Mouse (Mus musculus) forebrain, embryonic 10.5 days (tissue): Measurements from ENCODE around the gene Mterf1a. TPM values are rescaled to one million over a fixed set of nuclear protein-coding genes. Genes with fewer than 3 reads are reported as not detected.
"Not testable (repeated sequence)": the region's sequence is repeated elsewhere in the genome, so short reads cannot be mapped to it uniquely, and the experiment has no call there.

ENCODE experiments used
- DNase-seq: peaks from one replicate; pipeline ENCODE4 v3.0.0-alpha.2; 2017; ENCODE audit warnings: low spot score; ENCODE audit errors: extremely low spot score
- H3K27ac ChIP-seq: fragments of 300-500 bp; sonication (generic); 2 replicates; pipeline ENCODE4 v1.5.1; 2016; ENCODE audit warnings: mild to moderate bottlenecking
- H3K27me3 ChIP-seq: fragments of 300-500 bp; sonication (generic); 2 replicates; pipeline ENCODE4 v1.6.1; 2016; ENCODE audit warnings: mild to moderate bottlenecking; ENCODE audit not compliant: poor library complexity, severe bottlenecking
- H3K36me3 ChIP-seq: fragments of 300-500 bp; sonication (generic); replicated peaks from 2 replicates; pipeline ENCODE4 v1.6.1; 2016; ENCODE audit warnings: mild to moderate bottlenecking, moderate library complexity
- H3K4me1 ChIP-seq: fragments of 300-500 bp; sonication (generic); 2 replicates; pipeline ENCODE4 v1.6.1; 2016
- H3K4me3 ChIP-seq: fragments of 300-500 bp; sonication (generic); 2 replicates; pipeline ENCODE4 v1.5.1; 2016; ENCODE audit warnings: mild to moderate bottlenecking, moderate library complexity
- H3K9me3 ChIP-seq: fragments of 300-500 bp; sonication (generic); 2 replicates; pipeline ENCODE4 v1.6.1; 2016; ENCODE audit warnings: mild to moderate bottlenecking, moderate library complexity
- WGBS: fragments of 180-500 bp; shearing (Covaris S2); methylation state at CpG from one replicate; pipeline ENCODE4 v1.1.7; 2016; 5-methylcytosine and 5-hydroxymethylcytosine counted together
- polyA plus RNA-seq: library from polyadenylated mRNA; unstranded; fragments of >200 nt; fragmentation: Nextera tagmentation; extraction: Ambion mirVana; gene quantifications from 2 replicates; pipeline ENCODE4 v1.2.1, GENCODE M21; 2016

The Mterf1a gene
- polyA plus RNA-seq, 1 experiment from 2014 or later: 7.9 TPM

DNA sequence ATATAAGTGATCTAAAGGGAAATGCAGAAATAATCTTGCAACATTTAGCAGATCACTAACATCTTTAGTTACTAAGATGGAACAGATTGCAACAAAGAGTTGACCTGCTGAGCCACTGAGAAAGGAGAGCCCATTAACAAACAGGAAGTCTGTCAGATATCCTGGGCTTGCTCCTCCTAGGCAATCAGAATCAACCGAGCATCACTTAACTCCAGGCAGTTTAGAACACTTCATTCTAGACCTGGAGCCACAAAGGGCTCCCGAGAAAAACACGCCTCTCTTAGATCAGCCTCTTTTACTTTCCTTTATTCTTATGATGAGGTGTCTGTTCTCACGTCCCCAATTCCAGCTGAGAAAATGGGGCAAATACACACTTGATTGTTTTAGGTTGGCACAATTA is 32.9 kb upstream of the Mterf1a start:
- Histone ChIP-seq H3K36me3 (no peaks in the 10 kb centered on the region), H3K4me3 (no peak overlapping the region; the same call in 1 of the 2 replicates), H3K27me3 (no peaks in the 10 kb centered on the region), H3K4me1 (peaks cover 42% of the 10 kb centered on the region), H3K27ac (0 out of 2 replicates have a peak overlapping the region, but pooled peaks have one; percentile 99), H3K9me3 (no peaks in the 10 kb centered on the region; the same call in 1 of the 2 replicates)
- DNase-seq: no peak
- WGBS: 34% methylated on average over 4 of the region's 4 CpGs

GRCm38 (mm10) chr5:3922350-3922749 is 28.6 kb upstream of the Mterf1a start:
- DNase-seq: no peak
- 89% methylated on average over 2 of the region's 2 CpGs for WGBS
- Histone ChIP-seq H3K4me1 (peaks cover 11% of the 10 kb centered on the region), H3K36me3 (no peaks in the 10 kb centered on the region), H3K27ac (no peak overlapping the region), H3K27me3 (no peaks in the 10 kb centered on the region), H3K9me3 (no peaks in the 10 kb centered on the region), H3K4me3 (no peak overlapping the region)

- Histone ChIP-seq H3K27ac (no peak overlapping the region), H3K4me1 (no peaks in the 10 kb centered on the region), H3K4me3 (no peak overlapping the region), H3K27me3 (no peaks in the 10 kb centered on the region), H3K36me3 (no peaks in the 10 kb centered on the region), H3K9me3 (no peaks in the 10 kb centered on the region)
- DNase-seq: no peak
- 74% methylated on average over 2 of the region's 2 CpGs for WGBS
Measured at GRCm38 (mm10) chr5:3905471-3905870, 11.7 kb upstream of the Mterf1a start.

DNA sequence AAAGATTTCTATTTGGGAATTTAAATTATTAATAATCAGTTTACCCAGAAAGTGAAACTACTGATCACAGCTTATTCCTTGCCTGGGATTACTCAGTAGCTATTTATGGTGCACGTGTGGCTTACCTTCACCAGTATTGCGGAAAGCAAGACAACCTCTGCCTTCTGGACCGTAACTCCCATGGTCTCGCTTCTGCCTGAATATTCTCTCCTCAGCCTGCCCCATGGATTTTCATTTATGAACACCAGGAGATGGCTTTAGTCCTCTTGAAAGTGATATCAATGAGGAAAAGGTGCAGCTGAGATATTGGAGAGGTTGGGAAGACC is 524 bp upstream of the Mterf1a start:
- WGBS: 90% methylated on average over 4 of the region's 4 CpGs
- DNase-seq, H3K4me1 ChIP-seq, H3K36me3 ChIP-seq, H3K9me3 ChIP-seq, H3K27me3 ChIP-seq, H3K27ac ChIP-seq: not testable (repeated sequence)
- peak overlapping the region; percentile 32 for H3K4me3 ChIP-seq

- H3K4me1 ChIP-seq: peaks cover 8% of the 10 kb centered on the region
- no peak overlapping the region for H3K27ac ChIP-seq
- H3K27me3 ChIP-seq: no peaks in the 10 kb centered on the region
- DNase-seq: no peak
- no peak overlapping the region for H3K4me3 ChIP-seq
- H3K36me3 ChIP-seq: no peaks in the 10 kb centered on the region
- no peaks in the 10 kb centered on the region for H3K9me3 ChIP-seq
Measured at GRCm38 (mm10) chr5:3889201-3889600, 4.5 kb downstream of the Mterf1a start.

DNA sequence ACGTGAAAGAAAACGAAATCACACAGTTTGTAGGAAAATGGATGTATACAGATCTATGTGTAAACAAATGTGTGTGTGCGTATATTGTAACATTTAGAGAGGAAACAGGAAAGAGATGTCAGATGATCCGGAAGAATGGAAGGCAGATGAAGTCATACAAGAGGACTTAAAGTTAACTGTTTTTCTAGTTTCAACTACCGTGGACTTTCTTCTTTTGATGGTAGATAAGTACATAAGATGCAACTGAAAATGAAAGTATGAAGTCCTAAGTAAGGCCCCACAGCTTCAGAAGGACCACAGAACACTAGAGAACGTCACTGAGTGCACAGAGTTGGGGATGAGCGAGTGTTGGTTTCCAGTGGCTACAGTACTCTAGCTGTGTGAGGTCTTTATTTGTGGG is 6.9 kb downstream of the Mterf1a start:
- H3K36me3 ChIP-seq, DNase-seq, H3K4me1 ChIP-seq, H3K27ac ChIP-seq, H3K9me3 ChIP-seq, H3K4me3 ChIP-seq, H3K27me3 ChIP-seq: not testable (repeated sequence)
- WGBS: 96% methylated on average over 7 of the region's 7 CpGs

DNA sequence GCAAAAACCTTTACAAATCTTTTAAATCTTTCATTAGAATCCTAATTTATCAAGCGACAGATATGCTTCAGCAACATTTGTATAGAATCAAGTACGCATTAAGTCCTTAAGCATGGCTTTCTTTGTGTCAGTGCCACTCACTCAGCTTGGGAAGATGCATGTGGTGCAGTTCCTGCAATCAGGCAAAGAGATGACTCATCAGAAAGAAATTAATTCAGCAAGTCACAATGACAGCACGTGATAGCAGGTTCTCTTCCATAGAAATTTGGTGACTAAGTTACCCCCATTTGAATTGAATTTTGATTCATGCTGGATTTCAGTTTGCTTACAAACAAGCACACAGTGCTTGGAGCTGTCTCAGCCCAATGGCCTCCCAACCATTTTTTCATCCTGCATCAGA is 20.2 kb downstream of the Mterf1a start:
- 90% methylated on average over 3 of the region's 3 CpGs for WGBS
- DNase-seq: no peak
- Histone ChIP-seq H3K4me1 (peaks cover 6% of the 10 kb centered on the region; the same call in 1 of the 2 replicates), H3K27me3 (no peaks in the 10 kb centered on the region), H3K4me3 (no peak overlapping the region), H3K27ac (no peak overlapping the region), H3K36me3 (no peaks in the 10 kb centered on the region), H3K9me3 (no peaks in the 10 kb centered on the region)

DNA sequence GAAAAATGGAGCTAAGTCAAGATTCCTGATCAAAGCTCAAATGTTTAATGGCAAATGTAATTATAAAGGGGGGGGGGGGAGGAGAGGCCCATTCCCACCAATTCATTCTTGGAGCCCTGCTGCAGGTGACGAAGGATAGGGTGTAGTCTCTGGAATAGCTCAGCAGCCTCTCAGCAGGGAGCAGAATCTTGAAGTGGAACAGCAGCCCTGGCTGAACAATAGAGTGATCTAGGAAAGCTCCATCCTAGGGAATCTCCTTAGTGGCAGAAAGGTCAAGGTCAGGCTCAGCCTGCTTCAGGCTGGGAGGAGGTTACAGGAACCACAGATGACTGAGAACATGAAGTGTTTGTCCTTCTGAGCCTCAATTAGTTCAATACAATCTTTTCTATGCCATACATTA is 21.4 kb downstream of the Mterf1a start:
- Histone ChIP-seq H3K4me3 (no peak overlapping the region), H3K9me3 (no peaks in the 10 kb centered on the region), H3K27me3 (no peaks in the 10 kb centered on the region), H3K4me1 (peaks cover 6% of the 10 kb centered on the region; the same call in 1 of the 2 replicates), H3K27ac (no peak overlapping the region), H3K36me3 (no peaks in the 10 kb centered on the region)
- no peak for DNase-seq
- WGBS: 46% methylated on average over 1 of the region's 1 CpGs

DNA sequence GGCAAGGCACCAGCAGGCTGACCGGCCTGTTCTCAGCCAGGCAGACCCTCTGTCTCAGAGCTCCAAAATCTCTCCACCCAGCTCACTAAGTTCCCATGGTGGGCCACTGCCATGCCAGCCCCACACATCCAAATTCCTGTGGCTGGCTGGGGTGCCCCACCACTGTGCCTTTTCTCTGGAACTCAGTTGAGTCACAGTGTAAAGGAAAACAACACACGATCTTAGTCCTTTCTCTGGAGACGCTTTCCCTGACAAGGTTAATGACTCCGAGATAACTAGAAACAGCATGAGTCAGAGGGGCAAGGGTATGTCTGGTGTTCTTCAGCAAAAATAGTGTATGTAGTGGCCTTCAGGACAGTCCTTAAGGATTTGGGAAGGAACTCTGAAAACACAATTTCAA is 23.6 kb downstream of the Mterf1a start:
- H3K4me1 ChIP-seq: peaks cover 6% of the 10 kb centered on the region; the same call in 1 of the 2 replicates
- no peak overlapping the region for H3K27ac ChIP-seq
- no peaks in the 10 kb centered on the region for H3K36me3 ChIP-seq
- no peaks in the 10 kb centered on the region for H3K9me3 ChIP-seq
- DNase-seq: no peak
- no peaks in the 10 kb centered on the region for H3K27me3 ChIP-seq
- H3K4me3 ChIP-seq: no peak overlapping the region
- 88% methylated on average over 4 of the region's 4 CpGs for WGBS

- Histone ChIP-seq H3K27ac (no peak within 1 kb of the TSS; the same call in 1 of the 2 replicates), H3K36me3 (peaks cover 28% of the 10 kb centered on the region), H3K9me3 (no peaks in the 10 kb centered on the region), H3K27me3 (peaks cover 6% of the 10 kb centered on the region; the same call in 1 of the 2 replicates), H3K4me1 (peaks cover 6% of the 10 kb centered on the region), H3K4me3 (peak within 1 kb of the TSS; percentile 49)
- peak; percentile 21 for DNase-seq
- 7% methylated on average over 24 of the region's 24 CpGs for WGBS
Measured at GRCm38 (mm10) chr5:3845026-3845425, 48.7 kb downstream of the Mterf1a start, which contains the start of gene Lrrd1. Gene Lrrd1, plus strand, starts transcription at chr5:3845173.

Other genes with a start within 250 kb of the Mterf1a start
- gene Tmbim7, start 242.8 kb downstream of the Mterf1a start, polyA plus RNA-seq: not detected in 2 replicates
- gene Gatad1, start 236.7 kb downstream of the Mterf1a start, polyA plus RNA-seq: 70.6 and 77.4 TPM in 2 replicates
- gene Ankib1, start 91.0 kb downstream of the Mterf1a start, polyA plus RNA-seq: 9.7 and 9.9 TPM in 2 replicates
- gene Krit1, start 90.7 kb downstream of the Mterf1a start, polyA plus RNA-seq: 61.5 and 63.3 TPM in 2 replicates
- 0.09 and 0.15 TPM in 2 replicates for gene Lrrd1, start 48.8 kb downstream of the Mterf1a start, polyA plus RNA-seq
- 118 and 128 TPM in 2 replicates for gene Akap9, start 34.1 kb upstream of the Mterf1a start, polyA plus RNA-seq
- gene Cyp51, start 210.8 kb upstream of the Mterf1a start, polyA plus RNA-seq: 126 and 128 TPM in 2 replicates